Mouse (Mus musculus) bone marrow, adult 2 months (tissue): ENCODE measurements at regions not wholly inside any gene's neighbourhood (a gene's known extent, or its start where the extent isn't known, plus 50 kb on each side); places are given as distances from the start of the nearest gene placed in this dataset.

Experiments used
- H3K27ac ChIP-seq: fragments of 200-500 bp; 2 replicates; pipeline ENCODE4 v1.5.1; 2012; ENCODE audit warnings: low read depth, mild to moderate bottlenecking, control low read depth, inconsistent platforms, low read length; ENCODE audit not compliant: control insufficient read depth, poor library complexity, insufficient read depth
- H3K4me1 ChIP-seq: fragments of 200-500 bp; 2 replicates; pipeline ENCODE4 v1.6.1; 2011; ENCODE audit warnings: low read length; ENCODE audit not compliant: control insufficient read depth, insufficient read depth
- H3K4me3 ChIP-seq: fragments of 200-500 bp; replicated peaks from 2 replicates; pipeline ENCODE3; 2011; ENCODE audit warnings: mild to moderate bottlenecking, low read depth, low read length, control low read depth; ENCODE audit not compliant: control insufficient read depth
- CTCF ChIP-seq: fragments of 200-500 bp; IDR thresholded peaks from 2 replicates; pipeline ENCODE4 v1.5.1; 2011; ENCODE audit warnings: low read length, control low read depth; ENCODE audit not compliant: control insufficient read depth, insufficient read depth
- POLR2A ChIP-seq: fragments of 200-500 bp; IDR thresholded peaks from 2 replicates; pipeline ENCODE4 v1.6.1; 2011; ENCODE audit warnings: low read depth, mild to moderate bottlenecking, control low read depth, low read length, borderline replicate concordance; ENCODE audit not compliant: control insufficient read depth
- WGBS: fragments of 180-500 bp; shearing (Covaris S2); methylation state at CpG from one replicate; pipeline ENCODE4 v1.1.7; 2018; 5-methylcytosine and 5-hydroxymethylcytosine counted together

- TF ChIP-seq POLR2A (no peak), CTCF (no peak)
- H3K4me1 ChIP-seq: peaks cover 2% of the 10 kb centered on the region
- no peak overlapping the region for H3K27ac ChIP-seq
- WGBS: 26% methylated on average over 5 of the region's 5 CpGs
- no peak overlapping the region for H3K4me3 ChIP-seq
These were observed 73.2 kb upstream of the Spaca7 start for GRCm38 (mm10) chr8:12499658-12500057.

GRCm38 (mm10) chr8:12500291-12500690 is 72.5 kb upstream of the Spaca7 start:
- WGBS: 70% methylated on average over 3 of the region's 3 CpGs
- TF ChIP-seq CTCF (no peak), POLR2A (no peak)
- H3K4me1 ChIP-seq: no peaks in the 10 kb centered on the region; the same call in 1 of the 2 replicates
- no peak overlapping the region for H3K27ac ChIP-seq
- no peak overlapping the region for H3K4me3 ChIP-seq

DNA sequence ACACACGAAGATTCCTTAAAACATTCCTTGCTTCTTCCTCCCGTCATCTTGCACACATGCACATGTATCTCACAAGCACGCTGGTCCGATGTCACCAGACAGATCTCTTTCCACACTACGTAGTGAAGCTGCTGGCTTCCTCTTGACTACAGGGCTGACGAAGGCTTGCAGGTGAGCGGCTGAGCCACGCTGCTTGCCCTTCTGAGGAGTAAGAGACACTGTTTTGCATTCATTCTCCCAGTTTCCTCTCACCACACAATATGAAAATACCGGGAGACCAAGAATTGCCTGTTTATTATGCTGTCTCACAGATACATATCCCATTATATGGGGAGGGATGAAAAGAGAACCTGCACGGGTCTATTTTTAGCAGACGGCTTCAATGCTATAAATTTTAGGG is 71.0 kb upstream of the Spaca7 start:
- no peak for TF ChIP-seq POLR2A
- TF ChIP-seq CTCF: no peak
- Histone ChIP-seq H3K4me1 (no peaks in the 10 kb centered on the region; the same call in 1 of the 2 replicates), H3K27ac (no peak overlapping the region), H3K4me3 (no peak overlapping the region)
- 4% methylated on average over 11 of the region's 11 CpGs for WGBS

- no peak for TF ChIP-seq POLR2A
- no peak for TF ChIP-seq CTCF
- H3K4me3 ChIP-seq: no peak overlapping the region
- H3K27ac ChIP-seq: no peak overlapping the region
- no peaks in the 10 kb centered on the region; the same call in 1 of the 2 replicates for H3K4me1 ChIP-seq
- 2% methylated on average over 22 of the region's 22 CpGs for WGBS
These were observed 70.5 kb upstream of the Spaca7 start for GRCm38 (mm10) chr8:12502321-12502775.

DNA sequence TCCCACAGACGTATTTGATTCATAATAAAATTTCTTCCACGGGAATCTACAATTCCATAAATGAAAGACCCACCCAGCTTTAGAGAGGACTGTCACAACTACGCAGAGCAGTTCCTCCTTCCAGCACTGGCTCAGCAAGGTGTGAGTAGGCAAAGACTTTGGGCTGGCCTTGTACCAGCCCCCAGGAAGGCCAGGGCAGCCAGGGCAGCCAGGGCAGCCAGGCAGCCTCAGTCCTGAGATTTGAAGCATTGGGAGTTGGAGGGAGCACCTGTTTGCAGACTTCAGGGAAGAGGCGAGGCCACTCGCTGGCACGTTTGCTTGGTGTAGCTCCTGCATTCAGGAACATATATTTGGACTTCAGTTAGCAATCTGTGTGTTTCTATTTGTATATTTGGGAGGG is 70.0 kb upstream of the Spaca7 start:
- Histone ChIP-seq H3K4me1 (no peaks in the 10 kb centered on the region; the same call in 1 of the 2 replicates), H3K4me3 (no peak overlapping the region), H3K27ac (no peak overlapping the region)
- 20% methylated on average over 6 of the region's 6 CpGs for WGBS
- TF ChIP-seq CTCF: no peak
- no peak for TF ChIP-seq POLR2A

DNA sequence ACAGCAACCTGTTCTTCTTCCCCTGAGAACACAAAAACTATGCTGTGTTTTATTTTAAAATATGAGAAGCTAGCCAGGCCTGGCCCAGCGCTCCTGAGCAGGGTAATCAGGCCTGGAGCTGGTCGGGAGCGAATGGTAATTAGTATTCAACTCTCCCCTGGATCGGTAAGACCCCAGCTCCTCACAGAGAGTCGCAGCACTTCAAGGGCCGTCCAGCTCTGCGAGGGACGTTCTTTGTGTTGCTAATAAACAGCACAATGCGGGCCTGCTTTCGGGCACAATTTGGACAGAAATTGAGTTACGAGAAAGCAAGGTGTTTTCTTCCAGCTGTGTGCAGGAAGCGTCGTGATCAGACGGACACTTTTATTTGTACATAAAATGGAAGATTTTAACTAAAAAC is 69.5 kb upstream of the Spaca7 start:
- Histone ChIP-seq H3K4me1 (no peaks in the 10 kb centered on the region; the same call in 1 of the 2 replicates), H3K4me3 (no peak overlapping the region), H3K27ac (no peak overlapping the region)
- TF ChIP-seq CTCF (no peak), POLR2A (no peak)
- WGBS: 14% methylated on average over 14 of the region's 14 CpGs

- TF ChIP-seq POLR2A: no peak
- no peak for TF ChIP-seq CTCF
- Histone ChIP-seq H3K4me1 (no peaks in the 10 kb centered on the region; the same call in 1 of the 2 replicates), H3K4me3 (no peak overlapping the region), H3K27ac (no peak overlapping the region)
- WGBS: 5% methylated on average over 11 of the region's 11 CpGs
These were observed 68.6 kb upstream of the Spaca7 start for GRCm38 (mm10) chr8:12504240-12504639.

DNA sequence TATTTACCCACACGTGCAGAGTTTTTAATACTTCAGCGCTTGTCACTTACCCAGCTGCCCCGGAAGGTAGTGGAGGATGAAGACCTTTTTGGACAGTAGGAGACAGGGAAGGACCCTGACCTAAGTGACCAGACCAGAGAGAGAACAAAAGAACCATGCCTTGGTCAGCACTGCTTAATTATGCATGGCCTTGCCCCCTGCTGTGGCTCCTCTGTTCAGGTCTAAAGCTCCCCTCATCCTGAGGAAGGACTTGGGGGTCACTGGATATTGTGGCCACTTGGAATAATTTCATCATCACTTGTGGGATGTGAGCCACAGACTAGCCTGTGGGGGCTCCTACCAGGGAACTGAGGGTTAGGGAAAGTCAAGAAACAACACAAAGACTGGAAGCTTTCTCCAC is 68.1 kb upstream of the Spaca7 start:
- no peak for TF ChIP-seq CTCF
- TF ChIP-seq POLR2A: no peak
- Histone ChIP-seq H3K4me1 (no peaks in the 10 kb centered on the region; the same call in 1 of the 2 replicates), H3K4me3 (no peak overlapping the region), H3K27ac (no peak overlapping the region)
- WGBS: 15% methylated on average over 3 of the region's 3 CpGs

DNA sequence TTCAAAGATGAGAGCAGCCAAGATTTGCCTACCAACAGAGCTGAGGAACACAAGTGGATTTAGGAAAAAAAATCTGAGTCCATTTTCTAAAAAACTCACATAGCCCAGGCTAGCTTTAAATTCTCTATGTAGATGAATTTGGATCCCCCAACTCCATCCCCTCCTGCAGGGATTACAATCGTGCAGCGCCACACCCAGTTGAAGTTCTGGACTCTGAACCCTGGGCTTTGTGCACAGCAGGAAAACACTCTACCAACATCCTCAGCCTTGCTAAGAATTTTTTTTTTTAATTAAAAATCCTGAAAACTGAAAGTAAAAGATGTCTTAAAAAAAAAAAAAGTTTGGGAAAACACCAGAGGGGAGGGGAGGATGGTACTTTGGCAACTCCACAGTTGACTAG is 62.6 kb upstream of the Spaca7 start:
- Histone ChIP-seq H3K4me3 (no peak overlapping the region), H3K27ac (no peak overlapping the region), H3K4me1 (peaks cover 3% of the 10 kb centered on the region; the same call in 1 of the 2 replicates)
- WGBS: 70% methylated on average over 2 of the region's 2 CpGs
- TF ChIP-seq POLR2A (no peak), CTCF (no peak)
